Mouse (Mus musculus): Measurements from ENCODE around the gene Pkdrej.

Pkdrej gene

DNA sequence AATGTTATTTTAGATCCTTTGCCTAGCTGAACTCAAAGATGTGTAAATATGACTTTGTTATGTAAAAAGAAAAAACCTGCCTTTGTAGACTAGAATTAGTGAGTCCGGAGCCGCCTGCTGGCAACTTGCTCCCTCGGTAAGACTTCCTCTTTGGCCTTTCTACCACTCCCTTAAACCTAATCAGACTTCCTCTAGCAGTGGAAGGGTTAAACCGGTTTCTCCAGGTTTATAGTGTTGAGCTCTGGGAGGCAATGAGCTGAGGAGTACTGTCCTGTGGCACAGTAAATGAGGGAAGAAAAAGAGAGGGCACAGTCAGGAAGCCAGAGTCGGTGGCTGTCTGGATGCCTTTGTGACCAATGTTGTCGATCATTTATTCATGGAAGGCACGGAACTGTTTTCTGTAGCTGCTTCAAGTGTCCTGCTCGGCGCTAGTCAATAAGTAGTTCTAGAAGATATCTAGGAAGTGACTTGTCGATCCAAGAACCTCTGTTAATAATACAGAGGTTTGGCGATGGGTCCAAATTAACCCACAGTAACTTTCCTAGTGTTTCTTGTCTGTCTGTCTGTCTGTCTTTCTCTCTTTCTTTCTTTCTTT is 49.3 kb downstream of the Pkdrej start:
- ATAC-seq (ENCODE audit: insufficient number of reproducible peaks, low FRiP score, low TSS enrichment), result no peak

DNA sequence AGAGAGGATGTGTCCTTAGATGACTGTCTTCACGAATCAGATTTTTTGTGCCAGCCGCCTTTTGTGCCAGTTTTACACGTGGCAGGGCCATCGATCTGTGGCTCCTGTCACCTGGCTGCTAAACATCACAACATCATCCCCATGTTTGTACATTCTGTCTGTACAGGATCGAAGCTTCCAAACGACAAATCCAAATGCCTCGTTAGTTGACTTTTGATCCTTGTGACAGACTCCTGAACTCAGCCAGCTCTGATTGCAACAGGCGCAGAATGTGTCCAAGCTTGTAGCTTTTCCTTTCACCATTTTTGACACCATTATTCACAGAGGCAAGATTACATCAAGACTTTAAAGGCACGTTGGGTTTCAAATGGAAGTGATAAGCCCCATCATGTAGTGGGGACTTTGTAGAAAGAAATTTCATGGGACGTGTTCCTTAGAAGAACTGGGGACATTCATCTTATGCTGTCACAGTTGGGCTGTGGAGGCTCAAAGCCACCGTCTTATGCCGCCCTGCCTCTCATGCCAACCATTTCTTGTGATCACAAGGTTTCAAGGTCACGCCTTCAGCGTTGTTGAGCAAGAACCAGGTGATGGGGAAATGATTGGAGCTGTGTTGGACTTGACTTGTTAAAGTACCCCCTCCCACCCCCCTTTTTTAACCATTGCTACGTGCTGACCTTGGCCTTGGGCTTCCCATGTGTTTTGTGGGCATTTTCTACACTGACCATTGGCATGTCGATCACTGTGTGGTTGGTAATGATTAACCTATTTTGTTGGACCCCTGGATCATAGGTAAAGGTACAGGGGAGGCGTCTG is 50.0 kb downstream of the Pkdrej start:
- ATAC-seq (ENCODE audit: insufficient number of reproducible peaks, low FRiP score, low TSS enrichment), result no peak

DNA sequence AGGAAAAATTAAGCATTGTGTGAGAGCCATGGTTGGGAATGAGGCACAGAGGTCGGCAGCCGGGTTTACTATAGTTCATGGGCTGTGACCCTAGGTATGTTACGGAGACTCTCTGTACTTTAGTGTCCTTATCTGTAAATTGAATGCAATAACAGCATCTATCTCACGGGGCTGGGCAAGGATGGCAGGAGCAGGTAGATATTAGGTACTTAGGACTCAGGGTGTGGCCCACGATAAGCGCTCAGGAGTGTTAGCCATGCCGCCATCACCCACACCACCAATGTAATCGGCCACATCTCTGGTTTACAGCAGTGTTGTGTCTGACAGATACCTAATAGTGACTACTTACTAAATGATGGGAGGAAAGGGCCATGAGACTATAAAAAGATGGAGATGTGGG is 52.5 kb downstream of the Pkdrej start:
- ATAC-seq (ENCODE audit: insufficient number of reproducible peaks, low FRiP score, low TSS enrichment), result no peak

DNA sequence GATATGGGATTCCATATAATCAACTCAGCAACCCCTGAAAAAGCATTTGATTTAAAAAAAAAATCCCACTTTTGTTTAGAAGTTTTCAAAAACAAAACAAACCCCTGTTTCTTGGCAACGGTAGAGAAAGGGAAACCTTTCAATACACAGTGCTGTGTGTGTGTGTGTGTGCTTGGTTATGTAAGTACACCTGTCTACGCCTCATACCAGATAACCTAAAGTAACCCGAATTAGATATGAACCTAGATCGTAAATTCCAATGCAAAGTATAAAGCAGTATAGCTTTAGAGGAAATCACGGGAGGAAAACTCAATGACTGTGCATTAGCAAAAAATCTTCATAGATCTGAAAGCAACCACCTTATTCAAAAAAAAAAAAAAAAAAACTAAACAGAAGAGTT is 54.9 kb downstream of the Pkdrej start:
- no peak for ATAC-seq (ENCODE audit: insufficient number of reproducible peaks, low FRiP score, low TSS enrichment)

DNA sequence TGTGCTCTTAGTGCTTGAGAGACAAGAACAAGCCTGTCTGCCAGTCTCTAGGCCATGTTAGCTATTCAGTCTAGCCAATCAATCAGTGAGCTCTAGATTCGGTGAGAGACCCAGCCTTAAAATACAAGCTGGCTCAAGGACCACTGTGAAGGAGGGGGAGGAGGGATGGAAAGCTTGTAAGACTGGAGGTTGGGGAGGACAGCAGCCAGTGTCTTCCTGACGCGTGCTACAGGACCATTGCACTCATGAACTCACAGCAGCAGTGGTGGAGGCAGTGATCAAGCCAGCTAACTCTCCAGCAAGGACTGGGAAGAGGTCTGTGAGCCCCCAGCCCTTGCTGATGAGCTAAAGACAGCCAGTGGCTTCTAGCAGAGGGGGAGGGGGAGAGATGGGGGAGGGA is 56.5 kb downstream of the Pkdrej start:
- ATAC-seq (ENCODE audit: insufficient number of reproducible peaks, low FRiP score, low TSS enrichment), result no peak
